Mouse (Mus musculus): ENCODE measurements around the gene Prox2. TPM values are rescaled to one million over a fixed set of nuclear protein-coding genes. Genes with fewer than 3 reads are reported as not detected.

Gene Prox2
- polyA plus RNA-seq, 1 experiment from 2014 or later, result 3.9 TPM

DNA sequence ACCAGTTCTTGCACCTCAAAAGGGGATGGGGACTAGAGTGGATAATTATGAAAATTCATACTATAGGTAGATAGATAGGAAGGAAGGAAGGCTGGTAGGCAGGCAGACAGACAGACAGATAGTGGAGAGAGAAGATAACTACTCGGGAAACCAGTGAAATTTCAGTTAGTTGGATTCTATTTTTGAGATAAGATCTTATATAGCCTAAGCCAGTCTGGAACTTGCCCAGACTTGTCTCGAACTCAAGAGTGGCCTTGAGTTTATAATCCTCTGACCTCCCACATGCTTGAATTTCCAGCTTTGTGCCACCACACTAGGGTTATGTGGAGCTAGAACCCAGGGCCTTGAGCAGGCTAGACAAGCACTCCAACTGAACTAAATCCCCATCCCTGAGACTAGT is 26.3 kb downstream of the Prox2 start:
- Histone ChIP-seq H3K36me3 (peaks cover 27% of the 10 kb centered on the region), H3K4me1 (0 out of 2 replicates have a peak, but pooled peaks cover 4% of the 10 kb centered on the region), H3K9me3 (no peaks in the 10 kb centered on the region), H3K27ac (no peak overlapping the region), H3K4me2 (no peak overlapping the region), H3K9ac (no peak overlapping the region), H3K4me3 (no peak overlapping the region), H3K27me3 (no peaks in the 10 kb centered on the region)
- no peak for ATAC-seq (ENCODE audit: insufficient number of reproducible peaks, low FRiP score, low TSS enrichment, low read depth)
- WGBS, result 79% methylated on average over 2 of the region's 2 CpGs

GRCm38 (mm10) chr12:85077100-85077499 is 33.5 kb downstream of the Prox2 start:
- H3K27me3 ChIP-seq, result no peaks in the 10 kb centered on the region
- WGBS, result 86% methylated on average over 3 of the region's 3 CpGs
- no peak for ATAC-seq (ENCODE audit: insufficient number of reproducible peaks, low FRiP score, low TSS enrichment, low read depth)
- H3K9ac ChIP-seq, result no peak overlapping the region
- no peaks in the 10 kb centered on the region for H3K4me1 ChIP-seq
- H3K9me3 ChIP-seq, result no peaks in the 10 kb centered on the region
- no peak overlapping the region for H3K4me3 ChIP-seq
- no peak overlapping the region for H3K4me2 ChIP-seq
- H3K36me3 ChIP-seq, result peaks cover 22% of the 10 kb centered on the region
- no peak overlapping the region for H3K27ac ChIP-seq

DNA sequence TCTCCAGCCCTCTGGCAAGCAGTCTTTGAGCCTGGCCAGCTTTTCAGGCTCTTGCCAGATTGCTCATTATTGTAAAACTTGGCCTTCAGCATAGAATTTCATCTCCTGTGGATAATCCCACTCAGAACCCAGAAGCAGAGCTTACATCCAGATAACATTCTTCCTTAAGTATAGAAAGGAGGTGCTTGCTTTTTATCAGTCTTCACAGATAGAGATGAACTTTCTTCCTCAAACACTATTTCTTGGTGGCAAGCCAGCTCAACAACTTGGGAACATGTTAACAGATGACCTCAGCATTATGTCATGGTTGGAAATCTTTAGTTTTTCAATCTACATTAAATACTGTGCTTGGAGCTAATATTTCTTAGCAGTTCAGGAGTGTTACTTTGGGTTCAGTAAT is 39.5 kb downstream of the Prox2 start:
- Histone ChIP-seq H3K9me3 (no peaks in the 10 kb centered on the region), H3K4me1 (no peaks in the 10 kb centered on the region), H3K27me3 (no peaks in the 10 kb centered on the region), H3K9ac (no peak overlapping the region), H3K27ac (no peak overlapping the region), H3K36me3 (peaks cover 46% of the 10 kb centered on the region), H3K4me3 (no peak overlapping the region), H3K4me2 (no peak overlapping the region)
- ATAC-seq (ENCODE audit: insufficient number of reproducible peaks, low FRiP score, low TSS enrichment, low read depth), result no peak

- no peak overlapping the region for H3K27ac ChIP-seq
- peaks cover 58% of the 10 kb centered on the region for H3K36me3 ChIP-seq
- H3K4me2 ChIP-seq, result no peak overlapping the region
- H3K4me1 ChIP-seq, result no peaks in the 10 kb centered on the region
- H3K4me3 ChIP-seq, result no peak overlapping the region
- H3K27me3 ChIP-seq, result no peaks in the 10 kb centered on the region
- WGBS, result 83% methylated on average over 6 of the region's 6 CpGs
- ATAC-seq (ENCODE audit: insufficient number of reproducible peaks, low FRiP score, low TSS enrichment, low read depth), result no peak
- H3K9me3 ChIP-seq, result no peaks in the 10 kb centered on the region
- H3K9ac ChIP-seq, result no peak overlapping the region
Observed at GRCm38 (mm10) chr12:85051218-85051617, 59.3 kb downstream of the Prox2 start.

Other genes starting within 250 kb of the Prox2 start
- gene Ltbp2, start 234.2 kb downstream of the Prox2 start, polyA plus RNA-seq (2015; fragmentation: Nextera tagmentation; extraction: Ambion mirVana), result 7.1 and 8.7 TPM in 2 replicates
- gene Fcf1, start 139.9 kb downstream of the Prox2 start, polyA plus RNA-seq (2015; fragmentation: Nextera tagmentation; extraction: Ambion mirVana), result 122 and 128 TPM in 2 replicates
- gene Arel1, start 139.9 kb downstream of the Prox2 start, polyA plus RNA-seq (2015; fragmentation: Nextera tagmentation; extraction: Ambion mirVana), result 9.4 and 11.5 TPM in 2 replicates
- gene Ylpm1, start 114.4 kb downstream of the Prox2 start, polyA plus RNA-seq (2015; fragmentation: Nextera tagmentation; extraction: Ambion mirVana), result 23.0 and 26.2 TPM in 2 replicates
- gene Dlst, start 74 bp upstream of the Prox2 start, polyA plus RNA-seq (2015; fragmentation: Nextera tagmentation; extraction: Ambion mirVana), result 96.0 and 108 TPM in 2 replicates
- 0.53 and 0.88 TPM in 2 replicates for gene Rps6kl1, start 40.5 kb upstream of the Prox2 start, polyA plus RNA-seq (2015; fragmentation: Nextera tagmentation; extraction: Ambion mirVana)
- 15.5 and 18.4 TPM in 2 replicates for gene Pgf, start 67.0 kb upstream of the Prox2 start, polyA plus RNA-seq (2015; fragmentation: Nextera tagmentation; extraction: Ambion mirVana)
- gene Eif2b2, start 108.7 kb upstream of the Prox2 start, polyA plus RNA-seq (2015; fragmentation: Nextera tagmentation; extraction: Ambion mirVana), result 79.4 and 83.8 TPM in 2 replicates
- 8.1 and 9.4 TPM in 2 replicates for gene Mlh3, start 159.8 kb upstream of the Prox2 start, polyA plus RNA-seq (2015; fragmentation: Nextera tagmentation; extraction: Ambion mirVana)
- gene Acyp1, start 177.7 kb upstream of the Prox2 start, polyA plus RNA-seq (2015; fragmentation: Nextera tagmentation; extraction: Ambion mirVana), result 41.8 and 42.0 TPM in 2 replicates
- 1.9 and 2.2 TPM in 2 replicates for gene Zc2hc1c, start 177.8 kb upstream of the Prox2 start, polyA plus RNA-seq (2015; fragmentation: Nextera tagmentation; extraction: Ambion mirVana)
- 17.4 and 23.1 TPM in 2 replicates for gene Nek9, start 228.6 kb upstream of the Prox2 start, polyA plus RNA-seq (2015; fragmentation: Nextera tagmentation; extraction: Ambion mirVana)